Mouse (Mus musculus): ENCODE results near the gene Efcab10. TPM values are rescaled to one million over a fixed set of nuclear protein-coding genes. Genes with fewer than 3 reads are reported as not detected.

Gene Efcab10
- total RNA-seq, 2 experiments from 2014 or later, result not detected

- DNase-seq, result no peak
- intact Hi-C loops (cut with DNase I; ENCODE audit: low total_unique reads), result no loop called here
Observed at GRCm38 (mm10) chr12:33411580-33412151, 17.0 kb downstream of the Efcab10 start.

- intact Hi-C loops (cut with DNase I; ENCODE audit: low total_unique reads), result no loop called here
- no peak for DNase-seq
Observed at GRCm38 (mm10) chr12:33424329-33424728, 29.7 kb downstream of the Efcab10 start.

- DNase-seq, result no peak
- intact Hi-C loops (cut with DNase I; ENCODE audit: low total_unique reads), result loop anchor here (5.0 kb wide), 1 partner anchor 35 kb away; the partner anchor contains the start of gene Efcab10
Observed at GRCm38 (mm10) chr12:33427293-33427692, 32.6 kb downstream of the Efcab10 start.

GRCm38 (mm10) chr12:33427726-33428125 lies 33.1 kb downstream of the Efcab10 start:
- intact Hi-C loops (cut with DNase I; ENCODE audit: low total_unique reads), result loop anchor here (5.0 kb wide), 1 partner anchor 35 kb away; the partner anchor contains the start of gene Efcab10

GRCm38 (mm10) chr12:33429387-33430160 lies 34.9 kb downstream of the Efcab10 start, which contains the start of gene Twistnb:
Twistnb (plus strand) TSS chr12:33429635.
- intact Hi-C loops (cut with DNase I; ENCODE audit: low total_unique reads), result loop anchor here (5.0 kb wide), 1 partner anchor 37 kb away; the partner anchor contains the start of gene Efcab10
- DNase-seq, result peak; percentile 97

More at GRCm38 (mm10) chr12:33427726-33428125, 33.1 kb downstream of the Efcab10 start:
- no peak for DNase-seq

- no peak for DNase-seq
- intact Hi-C loops (cut with DNase I; ENCODE audit: low total_unique reads), result no loop called here
Observed at GRCm38 (mm10) chr12:33433812-33434211, 39.2 kb downstream of the Efcab10 start.

GRCm38 (mm10) chr12:33434758-33435157 lies 40.1 kb downstream of the Efcab10 start:
- intact Hi-C loops (cut with DNase I; ENCODE audit: low total_unique reads), result no loop called here
- DNase-seq, result no peak

Other genes starting within 250 kb of the Efcab10 start
- gene Atxn7l1, start 247.2 kb upstream of the Efcab10 start, total RNA-seq (2021), result 10 to 100 TPM; 13.9 to 15.4 TPM
- 1 to 10 TPM; 7.1 to 9.8 TPM for gene Twistnb, start 34.8 kb downstream of the Efcab10 start, total RNA-seq (2021)